Mouse (Mus musculus): ENCODE measurements around the gene Cpa2. TPM values are rescaled to one million over a fixed set of nuclear protein-coding genes. Genes with fewer than 3 reads are reported as not detected.

Gene Cpa2
- 6.9 and 8.7 TPM in 2 replicates for polyA plus RNA-seq (2015; fragmentation: Nextera tagmentation; extraction: Ambion mirVana)

DNA sequence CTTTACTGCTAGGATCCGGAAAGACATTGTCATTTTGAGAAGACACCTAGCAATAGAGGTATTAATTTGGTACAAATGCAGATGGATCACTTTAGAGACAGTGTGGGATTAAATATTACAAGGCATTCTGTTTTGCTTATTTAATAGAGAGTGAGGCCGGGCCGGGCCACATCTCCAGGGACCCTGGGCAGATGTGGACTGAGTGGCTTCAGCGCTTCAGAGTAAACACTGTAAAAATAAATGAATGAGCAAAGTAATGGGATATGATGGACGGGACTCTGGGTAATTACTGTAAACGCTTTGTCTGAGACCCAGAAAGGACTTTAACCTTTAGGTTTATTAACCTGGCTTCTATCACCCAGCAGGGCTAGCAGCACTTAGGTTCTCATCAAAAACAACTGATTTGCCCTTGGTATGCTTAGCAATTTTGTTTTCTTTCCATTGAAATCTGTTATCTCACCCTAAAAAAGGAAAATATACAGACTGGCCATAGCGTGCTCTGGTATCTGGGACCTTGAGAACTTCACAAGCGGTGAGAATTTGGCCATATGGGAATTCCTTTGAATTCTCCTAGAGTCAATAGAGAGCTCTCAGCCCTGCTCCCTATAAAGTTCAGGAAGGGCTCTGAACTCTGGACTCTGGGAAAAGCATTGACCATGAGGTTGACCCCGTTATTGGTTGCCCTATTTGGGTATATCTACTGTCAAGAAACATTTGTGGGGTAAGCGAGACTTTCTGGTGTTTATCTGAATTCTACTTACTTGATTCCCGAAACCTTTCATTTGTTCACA is at the start of gene Cpa2:
Cpa2 (plus strand) TSS at position 574 of the 791 bp plus-strand sequence.
- Histone ChIP-seq H3K4me2 (no peak within 1 kb of the TSS), H3K27ac (no peak within 1 kb of the TSS), H3K4me3 (no peak within 1 kb of the TSS), H3K9me3 (no peaks in the 10 kb centered on the region), H3K27me3 (no peaks in the 10 kb centered on the region), H3K4me1 (replicated peaks) (peaks cover 29% of the 10 kb centered on the region), H3K9ac (no peak within 1 kb of the TSS), H3K36me3 (no peaks in the 10 kb centered on the region)
- no peak for ATAC-seq (ENCODE audit: low FRiP score)
- WGBS, result 72% methylated on average over 11 of the region's 11 CpGs

DNA sequence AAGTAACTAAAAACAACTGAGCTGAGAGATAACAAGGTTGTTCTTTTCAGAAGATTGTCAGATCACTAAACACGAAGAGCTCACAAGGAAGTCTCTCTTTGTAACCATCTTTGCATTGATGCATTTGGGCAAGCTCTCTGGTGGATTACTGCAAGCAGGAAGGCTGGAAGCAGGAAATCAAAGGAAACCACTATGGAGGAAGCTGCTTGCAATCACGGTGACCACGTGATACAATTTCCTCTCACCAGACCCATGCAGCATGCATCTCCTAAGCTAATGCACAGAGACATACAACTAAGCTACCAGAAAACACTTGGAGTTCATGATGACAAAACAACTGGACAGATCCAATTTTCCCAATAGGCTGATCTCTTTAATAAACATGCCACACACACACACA is 42.3 kb upstream of the Cpa2 start:
- 88% methylated on average over 3 of the region's 3 CpGs for WGBS
- Histone ChIP-seq H3K27me3 (no peaks in the 10 kb centered on the region), H3K4me2 (no peak overlapping the region), H3K36me3 (peaks cover 30% of the 10 kb centered on the region), H3K4me1 (replicated peaks) (no peaks in the 10 kb centered on the region), H3K9ac (no peak overlapping the region), H3K4me3 (no peak overlapping the region), H3K9me3 (no peaks in the 10 kb centered on the region), H3K27ac (no peak overlapping the region)
- no peak for ATAC-seq (ENCODE audit: low FRiP score)

DNA sequence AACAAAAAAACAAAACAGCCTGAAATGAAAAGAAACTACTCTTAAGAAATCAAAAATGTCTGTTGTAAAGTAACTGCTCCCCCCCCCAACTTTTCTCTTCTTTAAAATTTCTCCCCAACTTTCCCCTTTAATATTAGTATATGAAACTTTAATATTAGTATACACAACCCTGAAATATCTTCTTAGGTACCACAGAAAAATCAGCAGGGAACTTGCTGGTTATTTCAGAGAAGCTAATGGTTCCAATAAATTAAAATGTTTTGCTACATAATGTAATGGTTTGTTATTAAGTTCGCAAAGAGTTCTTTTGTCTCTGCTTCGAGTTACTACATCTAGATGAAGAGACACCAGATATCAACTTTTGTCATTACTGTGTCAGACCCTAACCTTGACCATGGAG is 32.6 kb upstream of the Cpa2 start:
- Histone ChIP-seq H3K9me3 (no peaks in the 10 kb centered on the region), H3K4me3 (peak overlapping the region; percentile 55), H3K4me2 (peak overlapping the region; percentile 63), H3K27ac (peak overlapping the region; percentile 91), H3K27me3 (no peaks in the 10 kb centered on the region), H3K9ac (peak overlapping the region; percentile 71), H3K36me3 (peaks cover 14% of the 10 kb centered on the region), H3K4me1 (replicated peaks) (peaks cover 5% of the 10 kb centered on the region)
- WGBS, result 3% methylated on average over 2 of the region's 2 CpGs
- no peak for ATAC-seq (ENCODE audit: low FRiP score)

DNA sequence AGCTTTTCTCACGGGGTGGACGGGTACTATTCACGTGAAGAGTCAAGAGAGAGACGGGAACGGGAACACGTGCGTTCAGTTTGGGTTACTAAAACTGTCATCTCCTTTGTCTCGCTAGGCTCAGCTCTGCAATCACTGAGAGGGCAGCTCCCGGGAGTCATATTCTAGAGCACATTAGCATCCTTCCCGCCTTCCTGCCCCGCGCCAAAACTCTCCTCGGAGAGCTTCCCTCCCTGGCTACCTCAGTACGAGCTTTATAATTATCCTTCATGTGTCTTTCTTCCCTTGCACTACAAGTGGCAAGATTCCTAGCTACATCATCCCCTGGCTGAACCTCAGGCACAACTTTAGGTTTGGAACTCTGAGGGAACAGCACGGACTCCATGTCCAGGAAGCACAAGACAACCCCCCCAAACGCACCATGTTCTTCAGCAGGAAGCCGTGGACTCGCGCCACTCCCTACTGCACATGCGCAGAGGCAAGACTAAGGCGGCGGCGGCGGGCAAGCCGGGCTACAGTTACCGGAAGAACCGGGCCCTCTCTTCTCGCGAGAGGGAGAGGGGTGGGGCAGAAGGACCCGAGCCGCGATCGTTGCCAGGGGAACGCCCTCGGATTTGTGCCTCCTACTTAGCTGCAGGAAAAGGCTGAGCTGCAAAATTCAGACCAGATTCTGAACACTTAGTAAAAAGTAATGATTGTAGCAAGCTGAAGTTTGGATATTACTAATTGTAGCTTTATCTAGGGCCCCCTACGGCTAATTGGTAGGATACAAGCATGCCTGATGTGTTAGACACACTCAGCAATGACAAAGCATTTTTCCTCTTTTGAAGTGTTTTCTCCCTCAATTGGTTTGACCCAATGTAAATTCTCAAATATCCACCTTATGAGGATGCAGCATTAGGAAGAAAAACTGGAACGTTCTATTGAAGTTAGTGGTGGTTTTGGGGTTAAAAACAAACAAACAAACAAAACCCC is 31.8 kb upstream of the Cpa2 start, which contains the start of the genes Tmem209 and Ssmem1:
Tmem209 (minus strand) TSS at position 519 of the 975 bp plus-strand sequence.
Ssmem1 (plus strand) TSS at position 585 of the 975 bp plus-strand sequence.
- H3K36me3 ChIP-seq, result peaks cover 9% of the 10 kb centered on the region
- H3K9me3 ChIP-seq, result no peaks in the 10 kb centered on the region
- H3K4me1 ChIP-seq (replicated peaks), result peaks cover 5% of the 10 kb centered on the region
- H3K27ac ChIP-seq, result peak within 1 kb of the TSS; percentile 91
- H3K9ac ChIP-seq, result peak within 1 kb of the TSS; percentile 71
- H3K4me3 ChIP-seq, result peak within 1 kb of the TSS; percentile 55
- WGBS, result under 1% methylated on average over 37 of the region's 37 CpGs
- no peaks in the 10 kb centered on the region for H3K27me3 ChIP-seq
- peak within 1 kb of the TSS; percentile 63 for H3K4me2 ChIP-seq
- peak; percentile 99 for ATAC-seq (ENCODE audit: low FRiP score)

DNA sequence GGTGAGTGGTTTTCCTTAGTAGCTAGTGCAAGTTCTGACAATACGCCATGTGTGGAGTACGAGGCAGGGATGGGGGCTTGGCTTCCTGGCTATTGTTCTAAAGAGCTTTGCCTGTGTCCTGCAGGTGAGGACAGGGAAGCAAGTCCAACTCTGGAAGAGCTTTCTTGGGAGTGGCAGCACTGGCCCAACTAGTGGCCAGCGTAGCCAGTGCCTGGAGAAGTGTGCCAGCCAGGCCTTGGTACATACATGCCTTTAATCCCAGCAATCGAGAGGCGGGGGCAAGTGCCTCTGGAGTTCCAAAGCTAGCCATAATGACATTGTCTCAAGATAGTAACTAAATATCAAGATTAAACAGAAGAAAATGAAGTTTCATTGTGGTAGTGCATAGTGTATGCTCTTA is 31.1 kb upstream of the Cpa2 start:
- H3K27ac ChIP-seq, result peak overlapping the region; percentile 91
- peak overlapping the region; percentile 51; the same call in 1 of the 2 replicates for H3K9ac ChIP-seq
- H3K4me1 ChIP-seq (replicated peaks), result peaks cover 5% of the 10 kb centered on the region
- peaks cover 5% of the 10 kb centered on the region for H3K36me3 ChIP-seq
- H3K4me2 ChIP-seq, result peak overlapping the region; percentile 63
- no peak for ATAC-seq (ENCODE audit: low FRiP score)
- WGBS, result 66% methylated on average over 5 of the region's 5 CpGs
- no peaks in the 10 kb centered on the region for H3K27me3 ChIP-seq
- H3K4me3 ChIP-seq, result no peak overlapping the region
- no peaks in the 10 kb centered on the region for H3K9me3 ChIP-seq

DNA sequence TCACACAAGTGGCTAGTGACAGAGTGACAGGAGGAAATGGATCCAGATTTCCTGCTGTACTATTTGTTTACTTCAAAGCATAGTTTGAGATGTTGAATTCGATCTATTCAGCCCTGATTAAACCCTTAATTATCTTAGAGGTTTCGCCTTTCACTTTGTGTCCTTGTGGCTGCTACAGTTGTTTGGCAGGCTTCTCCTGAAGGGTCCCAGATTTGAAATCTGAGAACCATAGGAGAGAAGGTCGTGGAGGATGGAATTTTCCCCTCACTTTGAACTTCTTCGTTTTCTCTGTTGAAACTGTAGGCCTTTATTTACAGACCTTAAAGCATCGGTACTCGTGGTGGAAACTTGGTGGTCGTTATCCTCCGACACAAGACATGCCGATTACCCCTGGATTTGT is 27.1 kb upstream of the Cpa2 start:
- 43% methylated on average over 9 of the region's 9 CpGs for WGBS
- no peaks in the 10 kb centered on the region for H3K27me3 ChIP-seq
- H3K27ac ChIP-seq, result no peak overlapping the region
- H3K9ac ChIP-seq, result no peak overlapping the region
- H3K4me1 ChIP-seq (replicated peaks), result peaks cover 5% of the 10 kb centered on the region
- no peak overlapping the region for H3K4me2 ChIP-seq
- H3K4me3 ChIP-seq, result no peak overlapping the region
- H3K9me3 ChIP-seq, result no peaks in the 10 kb centered on the region
- no peaks in the 10 kb centered on the region for H3K36me3 ChIP-seq
- ATAC-seq (ENCODE audit: low FRiP score), result no peak

DNA sequence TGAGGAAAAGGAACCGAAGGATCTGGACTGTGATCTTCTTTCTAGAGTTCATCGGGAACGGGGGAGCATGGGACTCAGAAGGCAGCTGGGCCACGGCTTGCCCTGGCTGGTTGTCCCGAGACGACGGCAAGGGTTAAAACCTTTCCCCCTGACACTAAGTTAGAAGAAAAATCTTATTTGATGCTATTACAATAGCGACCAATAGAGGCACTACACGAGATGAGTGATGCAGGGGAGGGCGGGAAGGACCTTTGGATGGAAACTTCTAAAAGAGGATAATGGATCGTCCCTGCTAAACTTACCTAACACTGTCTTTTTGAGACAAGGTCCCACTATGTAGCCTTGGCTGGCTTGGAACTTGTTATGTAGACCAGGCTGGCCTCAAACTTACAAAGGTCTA is 21.0 kb upstream of the Cpa2 start:
- Histone ChIP-seq H3K27ac (no peak overlapping the region), H3K4me2 (no peak overlapping the region), H3K9me3 (no peaks in the 10 kb centered on the region), H3K9ac (no peak overlapping the region), H3K27me3 (no peaks in the 10 kb centered on the region), H3K4me3 (no peak overlapping the region), H3K4me1 (replicated peaks) (0 out of 2 replicates have a peak, but pooled peaks cover 3% of the 10 kb centered on the region), H3K36me3 (no peaks in the 10 kb centered on the region)
- ATAC-seq (ENCODE audit: low FRiP score), result no peak
- 68% methylated on average over 11 of the region's 11 CpGs for WGBS

DNA sequence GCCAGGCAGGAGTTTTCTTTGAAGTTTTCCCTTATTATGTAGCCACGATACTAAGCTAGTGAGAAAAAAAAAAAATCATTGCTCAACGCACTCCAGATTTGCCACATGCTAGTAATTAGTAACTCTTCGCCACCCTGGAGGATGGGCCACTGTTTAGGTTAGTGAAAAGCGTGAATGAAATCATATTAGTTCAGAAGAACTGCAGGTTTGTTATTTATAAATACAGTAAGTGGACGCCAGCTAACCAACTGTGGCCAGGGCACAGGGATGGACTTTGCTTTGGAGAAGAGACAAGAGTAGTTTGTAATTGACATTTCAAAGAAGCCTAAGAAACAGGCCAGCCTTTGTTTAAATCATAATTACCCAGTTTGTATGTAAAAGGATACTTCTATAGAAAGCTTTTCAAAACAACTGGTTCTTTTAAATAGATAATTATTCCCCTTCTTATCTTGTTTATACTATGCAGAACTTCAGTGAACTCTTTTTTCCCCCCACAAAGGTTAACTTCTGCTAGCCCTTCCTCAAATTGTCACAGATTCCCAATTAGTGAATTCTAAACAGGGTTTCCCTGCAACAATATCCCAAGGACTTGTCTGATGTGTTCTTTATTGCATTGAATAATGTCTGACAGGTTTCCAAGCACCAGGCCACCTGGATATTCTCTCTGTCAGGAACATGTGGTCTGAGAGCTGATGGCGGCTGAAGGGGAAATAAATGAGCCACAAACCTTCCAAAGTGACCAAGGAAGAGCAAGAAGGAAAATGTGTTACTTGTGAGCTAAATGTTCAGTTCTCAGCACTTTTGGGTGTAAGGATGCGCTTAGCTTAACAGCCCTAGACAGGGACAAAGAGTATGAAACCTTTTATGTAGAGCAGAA is 15.7 kb upstream of the Cpa2 start:
- 0 out of 2 replicates have a peak overlapping the region, but pooled peaks have one; percentile 30 for H3K27ac ChIP-seq
- H3K4me2 ChIP-seq, result no peak overlapping the region
- no peaks in the 10 kb centered on the region for H3K27me3 ChIP-seq
- ATAC-seq (ENCODE audit: low FRiP score), result no peak
- H3K36me3 ChIP-seq, result no peaks in the 10 kb centered on the region
- H3K4me1 ChIP-seq (replicated peaks), result peaks cover 21% of the 10 kb centered on the region
- H3K9me3 ChIP-seq, result no peaks in the 10 kb centered on the region
- no peak overlapping the region for H3K4me3 ChIP-seq
- WGBS, result 63% methylated on average over 7 of the region's 7 CpGs
- no peak overlapping the region for H3K9ac ChIP-seq

DNA sequence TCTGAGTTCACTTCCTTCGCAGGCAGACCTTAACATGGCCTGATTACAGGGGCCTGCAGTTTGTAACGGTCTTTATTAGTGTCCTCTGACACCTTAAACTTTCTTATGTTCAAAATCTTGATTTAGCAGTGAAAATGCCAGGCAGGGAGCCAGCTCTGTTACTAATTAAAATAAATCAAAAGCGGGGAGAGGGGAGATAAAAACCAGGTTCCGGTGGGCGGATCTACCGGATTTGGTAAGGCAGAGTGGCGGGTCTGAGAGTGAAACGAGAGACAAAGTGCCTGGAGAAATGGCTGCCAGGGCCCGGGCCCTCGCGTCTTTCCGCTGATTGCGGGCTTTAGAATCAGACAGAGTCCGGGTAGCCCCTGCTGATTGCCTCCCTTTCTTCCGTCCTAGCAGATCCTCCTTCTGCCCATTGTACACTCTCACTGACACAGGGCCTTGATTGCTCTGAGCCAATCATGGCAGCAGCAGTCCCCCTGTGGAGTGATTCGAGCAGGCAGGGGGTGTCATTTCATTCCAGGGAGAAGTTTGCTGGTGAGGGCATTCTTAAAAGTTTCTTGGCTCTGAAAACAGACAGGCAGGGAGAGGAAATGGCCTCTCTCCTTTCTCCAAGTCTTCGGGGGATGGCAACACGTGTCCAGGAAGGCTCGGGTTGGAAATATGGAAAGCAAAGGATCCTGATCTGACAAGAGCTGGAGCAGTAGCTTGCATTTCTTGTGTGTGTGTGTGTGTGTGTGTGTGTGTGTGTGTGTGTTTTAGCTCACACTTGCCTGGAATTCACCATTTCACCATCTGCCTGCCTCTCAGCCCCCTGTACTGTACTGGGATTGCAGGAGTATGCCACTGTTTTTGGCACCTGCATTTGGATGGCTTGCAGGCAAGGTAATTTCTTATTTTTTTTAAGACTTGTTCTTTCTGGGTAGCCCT is 14.5 kb upstream of the Cpa2 start:
- Histone ChIP-seq H3K4me3 (peak overlapping the region; percentile 22), H3K9ac (peak overlapping the region; percentile 49; the same call in 1 of the 2 replicates), H3K36me3 (no peaks in the 10 kb centered on the region), H3K27me3 (no peaks in the 10 kb centered on the region), H3K27ac (peak overlapping the region; percentile 84), H3K4me1 (replicated peaks) (peaks cover 21% of the 10 kb centered on the region), H3K4me2 (peak overlapping the region; percentile 48), H3K9me3 (no peaks in the 10 kb centered on the region)
- 12% methylated on average over 19 of the region's 19 CpGs for WGBS
- ATAC-seq (ENCODE audit: low FRiP score), result peak; percentile 49; the same call in 1 of the 2 replicates

DNA sequence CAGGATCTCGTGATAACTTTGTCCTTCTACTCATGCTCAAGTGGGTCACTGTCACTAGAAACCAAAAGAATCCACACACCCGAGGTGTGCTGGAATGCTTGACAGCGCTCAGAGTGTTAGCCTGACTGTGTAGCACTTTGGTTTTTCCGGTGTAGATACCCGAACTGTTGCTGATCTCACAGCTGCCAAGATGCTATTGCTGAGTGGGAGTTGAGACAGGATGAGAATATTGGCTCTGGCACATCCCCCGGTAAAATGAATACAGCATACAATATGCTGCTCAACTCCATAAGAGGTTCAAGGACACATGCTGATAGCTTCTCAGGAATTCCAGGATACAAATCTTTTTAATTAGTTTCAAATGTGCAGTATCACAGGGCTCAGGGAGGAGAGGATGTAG is 12.6 kb upstream of the Cpa2 start:
- Histone ChIP-seq H3K9me3 (no peaks in the 10 kb centered on the region), H3K4me1 (replicated peaks) (peaks cover 21% of the 10 kb centered on the region), H3K27me3 (no peaks in the 10 kb centered on the region), H3K27ac (no peak overlapping the region), H3K4me2 (no peak overlapping the region), H3K9ac (no peak overlapping the region), H3K36me3 (no peaks in the 10 kb centered on the region), H3K4me3 (no peak overlapping the region)
- WGBS, result 76% methylated on average over 6 of the region's 6 CpGs
- ATAC-seq (ENCODE audit: low FRiP score), result no peak

DNA sequence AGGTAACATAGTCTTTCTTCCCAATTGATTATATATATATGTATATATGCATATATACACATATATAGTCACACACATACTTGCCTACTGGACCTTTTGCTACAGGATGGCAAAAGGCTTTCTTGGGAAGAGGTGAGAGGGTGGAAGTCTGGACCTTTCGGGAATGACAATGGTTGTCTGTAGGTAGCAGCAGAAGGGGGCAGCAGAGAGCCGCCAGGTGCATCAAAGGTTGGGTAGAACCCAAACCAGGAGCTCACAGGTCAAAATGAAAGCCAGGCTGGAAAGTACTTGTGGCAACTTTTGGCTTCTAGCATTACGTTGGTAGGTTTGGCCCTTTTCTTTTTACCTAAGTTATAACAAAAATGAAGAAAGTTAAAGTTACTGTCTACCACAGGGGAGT is 6.0 kb upstream of the Cpa2 start:
- no peak overlapping the region for H3K27ac ChIP-seq
- H3K9me3 ChIP-seq, result no peaks in the 10 kb centered on the region
- 36% methylated on average over 3 of the region's 3 CpGs for WGBS
- no peaks in the 10 kb centered on the region for H3K36me3 ChIP-seq
- no peaks in the 10 kb centered on the region for H3K27me3 ChIP-seq
- no peak overlapping the region for H3K4me2 ChIP-seq
- no peak overlapping the region for H3K9ac ChIP-seq
- H3K4me3 ChIP-seq, result no peak overlapping the region
- H3K4me1 ChIP-seq (replicated peaks), result no peaks in the 10 kb centered on the region
- ATAC-seq (ENCODE audit: low FRiP score), result no peak
